Mouse (Mus musculus): ENCODE results near the gene Hnf4a.

DNA sequence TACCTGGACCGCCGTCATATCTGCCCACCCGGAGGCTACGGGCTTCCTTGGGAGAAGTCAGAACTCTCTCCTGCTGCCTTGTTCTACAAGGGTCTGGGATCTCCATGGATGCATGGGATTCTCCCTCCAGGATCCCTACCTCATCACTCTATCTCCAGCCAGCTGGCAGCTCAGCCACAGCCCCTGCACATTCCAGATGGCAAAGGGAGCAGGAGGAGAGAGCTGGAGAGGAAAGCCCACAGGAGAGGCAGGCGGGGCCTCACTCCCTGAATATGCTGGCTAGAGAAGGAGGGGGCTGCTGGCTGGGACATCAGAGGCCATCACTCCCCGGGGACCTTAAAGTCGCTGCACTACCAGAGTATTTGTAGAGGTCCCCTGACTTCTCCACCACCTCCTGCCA is 15.3 kb upstream of the Hnf4a start:
- TF ChIP-seq CTCF (conservative IDR thresholded peaks at IDR 0.05; ENCODE audit: insufficient read depth, insufficient read length, low read depth, low read length) (no peak), POLR2A (IDR thresholded peaks at IDR 0.05; ENCODE audit: low read depth, low read length) (no peak)

Measured in kidney, adult 2 months (tissue).